Mouse (Mus musculus): Measurements from ENCODE around the gene Ddc. TPM values are rescaled to one million over a fixed set of nuclear protein-coding genes. Genes with fewer than 3 reads are reported as not detected.

Gene Ddc
- polyA plus RNA-seq, 1 experiment from 2014 or later = 4.9 TPM

DNA sequence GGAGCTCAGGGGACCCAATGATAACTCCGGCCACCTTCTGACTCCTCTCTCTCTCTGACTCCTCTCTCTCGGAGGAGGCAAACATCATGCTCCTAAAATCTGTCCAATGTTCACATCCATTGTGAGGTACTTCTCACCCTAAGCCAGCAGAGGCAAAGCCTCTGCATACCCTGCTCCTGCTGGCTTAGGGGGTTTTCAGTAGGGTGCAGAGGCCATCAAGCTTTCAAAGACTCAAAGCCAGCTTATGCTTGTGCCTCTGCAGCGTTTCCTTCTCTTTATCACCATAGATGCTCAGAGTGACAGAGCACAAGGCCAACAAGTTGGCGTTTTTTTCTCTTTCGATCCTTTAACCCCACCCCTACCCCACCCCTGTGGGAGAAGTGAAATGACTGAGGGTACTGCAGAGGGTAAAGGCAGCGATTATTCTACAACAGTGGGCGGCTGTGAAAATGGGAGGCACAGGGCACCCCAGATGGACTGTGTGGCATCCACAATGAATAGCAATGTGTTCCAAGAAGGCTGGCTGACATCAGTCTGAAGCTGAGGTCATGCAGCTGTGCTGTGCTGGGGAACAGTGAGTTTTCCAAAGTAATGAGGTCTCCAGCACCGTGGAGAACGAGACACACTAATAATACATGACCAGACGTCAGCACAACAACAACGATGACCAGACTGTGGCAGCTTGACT lies 34.3 kb upstream of the Ddc start:
- Histone ChIP-seq H3K9me3 (no peaks in the 10 kb centered on the region), H3K27me3 (replicated peaks) (no peaks in the 10 kb centered on the region), H3K27ac (no peak overlapping the region), H3K4me3 (no peak overlapping the region), H3K4me1 (0 out of 2 replicates have a peak, but pooled peaks cover 9% of the 10 kb centered on the region), H3K36me3 (peaks cover 43% of the 10 kb centered on the region), H3K9ac (no peak overlapping the region), H3K4me2 (replicated peaks) (no peak overlapping the region)
- WGBS = 53% methylated on average over 11 of the region's 11 CpGs
- peak; percentile 46 for ATAC-seq (ENCODE audit: low FRiP score, low read depth)

DNA sequence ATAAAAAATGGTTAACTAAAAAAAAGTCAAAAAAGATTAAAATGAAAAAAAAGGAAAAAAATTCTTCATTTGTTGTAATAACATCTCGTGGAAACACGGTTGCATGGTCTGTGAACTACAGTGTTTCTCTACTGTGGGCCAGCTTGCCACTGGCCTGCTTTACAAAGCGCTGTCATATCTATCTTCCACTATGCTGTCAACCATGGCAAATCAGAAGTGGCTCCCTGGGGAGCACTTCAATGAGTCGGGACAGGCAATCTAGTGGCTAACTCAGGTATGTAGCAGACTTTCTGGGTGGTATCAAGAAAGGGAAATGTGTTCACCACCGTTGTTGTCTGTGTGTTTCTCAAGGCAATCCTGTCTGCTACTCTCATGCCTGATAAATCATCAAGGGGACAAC lies 33.7 kb upstream of the Ddc start:
- Histone ChIP-seq H3K4me3 (no peak overlapping the region), H3K36me3 (peaks cover 37% of the 10 kb centered on the region), H3K4me1 (0 out of 2 replicates have a peak, but pooled peaks cover 9% of the 10 kb centered on the region), H3K27ac (no peak overlapping the region), H3K4me2 (replicated peaks) (no peak overlapping the region), H3K27me3 (replicated peaks) (no peaks in the 10 kb centered on the region), H3K9ac (no peak overlapping the region), H3K9me3 (no peaks in the 10 kb centered on the region)
- 43% methylated on average over 5 of the region's 5 CpGs for WGBS
- peak; percentile 67 for ATAC-seq (ENCODE audit: low FRiP score, low read depth)

- no peak overlapping the region for H3K9ac ChIP-seq
- no peaks in the 10 kb centered on the region for H3K27me3 ChIP-seq (replicated peaks)
Observed at GRCm38 (mm10) chr11:11930527-11930926, 32.6 kb upstream of the Ddc start.

DNA sequence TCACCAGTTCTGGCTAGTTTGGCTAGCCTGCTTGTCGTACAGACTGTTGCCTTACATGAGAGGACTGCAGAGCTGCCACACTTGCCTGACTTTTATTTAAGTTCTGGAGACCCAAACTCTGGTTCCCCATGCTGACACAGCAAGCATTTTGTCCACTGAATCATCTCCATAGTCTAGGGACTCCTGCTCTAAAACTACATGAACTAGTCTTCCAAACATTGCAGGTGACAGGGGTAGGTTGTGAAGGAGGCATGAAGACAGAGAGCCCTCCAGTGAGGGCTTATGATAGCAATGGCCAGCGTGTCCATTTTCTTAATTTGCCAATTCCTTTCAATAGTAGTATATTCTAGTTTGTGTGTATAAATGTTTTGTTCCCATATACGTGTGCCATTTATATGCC lies 31.1 kb upstream of the Ddc start:
- H3K9ac ChIP-seq = no peak overlapping the region
- no peaks in the 10 kb centered on the region for H3K9me3 ChIP-seq
- H3K4me2 ChIP-seq (replicated peaks) = no peak overlapping the region
- 93% methylated on average over 3 of the region's 3 CpGs for WGBS
- H3K27me3 ChIP-seq (replicated peaks) = no peaks in the 10 kb centered on the region
- no peak for ATAC-seq (ENCODE audit: low FRiP score, low read depth)
- peaks cover 18% of the 10 kb centered on the region for H3K36me3 ChIP-seq
- 0 out of 2 replicates have a peak, but pooled peaks cover 9% of the 10 kb centered on the region for H3K4me1 ChIP-seq
- no peak overlapping the region for H3K27ac ChIP-seq
- no peak overlapping the region for H3K4me3 ChIP-seq

More at GRCm38 (mm10) chr11:11930527-11930926, 32.6 kb upstream of the Ddc start:
- H3K27ac ChIP-seq = no peak overlapping the region
- no peak overlapping the region for H3K4me2 ChIP-seq (replicated peaks)
- H3K36me3 ChIP-seq = peaks cover 27% of the 10 kb centered on the region
- 0 out of 2 replicates have a peak, but pooled peaks cover 9% of the 10 kb centered on the region for H3K4me1 ChIP-seq
- ATAC-seq (ENCODE audit: low FRiP score, low read depth) = no peak
- no peak overlapping the region for H3K4me3 ChIP-seq
- WGBS = 93% methylated on average over 11 of the region's 11 CpGs
- H3K9me3 ChIP-seq = no peaks in the 10 kb centered on the region

- peaks cover 14% of the 10 kb centered on the region for H3K36me3 ChIP-seq
- no peak overlapping the region for H3K4me2 ChIP-seq (replicated peaks)
- no peak for ATAC-seq (ENCODE audit: low FRiP score, low read depth)
- no peaks in the 10 kb centered on the region for H3K27me3 ChIP-seq (replicated peaks)
- no peak overlapping the region for H3K9ac ChIP-seq
- no peaks in the 10 kb centered on the region for H3K9me3 ChIP-seq
- 90% methylated on average over 2 of the region's 2 CpGs for WGBS
- no peak overlapping the region for H3K27ac ChIP-seq
- H3K4me1 ChIP-seq = peaks cover 12% of the 10 kb centered on the region; the same call in 1 of the 2 replicates
- no peak overlapping the region for H3K4me3 ChIP-seq
Observed at GRCm38 (mm10) chr11:11928586-11928985, 30.6 kb upstream of the Ddc start.

- no peak for ATAC-seq (ENCODE audit: low FRiP score, low read depth)
- Histone ChIP-seq H3K9me3 (no peaks in the 10 kb centered on the region), H3K36me3 (no peaks in the 10 kb centered on the region), H3K4me2 (replicated peaks) (no peak overlapping the region), H3K4me1 (peaks cover 3% of the 10 kb centered on the region; the same call in 1 of the 2 replicates), H3K4me3 (no peak overlapping the region), H3K9ac (no peak overlapping the region), H3K27ac (no peak overlapping the region), H3K27me3 (replicated peaks) (no peaks in the 10 kb centered on the region)
- WGBS = 30% methylated on average over 3 of the region's 3 CpGs
Observed at GRCm38 (mm10) chr11:11923900-11924299, 26.0 kb upstream of the Ddc start.

GRCm38 (mm10) chr11:11923345-11923744 lies 25.4 kb upstream of the Ddc start:
- no peak for ATAC-seq (ENCODE audit: low FRiP score, low read depth)
- H3K4me2 ChIP-seq (replicated peaks) = no peak overlapping the region
- WGBS = 89% methylated on average over 3 of the region's 3 CpGs

DNA sequence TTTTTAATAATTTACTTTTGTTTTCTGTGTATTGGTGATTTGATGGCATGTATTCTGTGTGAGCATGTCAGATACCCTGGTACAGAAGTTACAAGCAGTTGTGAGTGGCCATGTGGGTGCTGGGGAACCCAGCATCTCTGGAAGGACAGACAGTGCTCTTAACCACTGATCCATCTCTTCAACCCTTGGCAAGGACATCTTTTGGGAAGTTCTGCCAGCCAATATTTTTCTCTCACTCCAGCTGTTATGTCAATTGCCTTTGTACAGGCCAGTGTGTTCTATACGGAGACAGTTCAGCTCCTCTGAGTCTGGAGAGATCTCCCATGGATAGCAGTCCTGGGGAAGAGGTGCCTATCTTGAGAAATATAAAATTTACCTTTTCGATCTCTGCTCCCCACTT lies 24.2 kb upstream of the Ddc start:
- H3K27me3 ChIP-seq (replicated peaks) = no peaks in the 10 kb centered on the region
- WGBS = 96% methylated on average over 2 of the region's 2 CpGs
- H3K9me3 ChIP-seq = no peaks in the 10 kb centered on the region
- peaks cover 3% of the 10 kb centered on the region; the same call in 1 of the 2 replicates for H3K4me1 ChIP-seq
- H3K36me3 ChIP-seq = no peaks in the 10 kb centered on the region
- H3K27ac ChIP-seq = no peak overlapping the region
- H3K4me2 ChIP-seq (replicated peaks) = no peak overlapping the region
- ATAC-seq (ENCODE audit: low FRiP score, low read depth) = no peak
- H3K9ac ChIP-seq = no peak overlapping the region
- no peak overlapping the region for H3K4me3 ChIP-seq

More at GRCm38 (mm10) chr11:11923345-11923744, 25.4 kb upstream of the Ddc start:
- H3K9me3 ChIP-seq = no peaks in the 10 kb centered on the region
- no peak overlapping the region for H3K4me3 ChIP-seq
- no peak overlapping the region for H3K9ac ChIP-seq
- no peaks in the 10 kb centered on the region for H3K27me3 ChIP-seq (replicated peaks)
- no peak overlapping the region for H3K27ac ChIP-seq
- no peaks in the 10 kb centered on the region for H3K36me3 ChIP-seq
- peaks cover 3% of the 10 kb centered on the region; the same call in 1 of the 2 replicates for H3K4me1 ChIP-seq

GRCm38 (mm10) chr11:11907703-11908413 lies 9.9 kb upstream of the Ddc start:
- ATAC-seq (ENCODE audit: low FRiP score, low read depth) = no peak
- no peak overlapping the region for H3K4me3 ChIP-seq
- no peaks in the 10 kb centered on the region for H3K27me3 ChIP-seq (replicated peaks)
- H3K36me3 ChIP-seq = no peaks in the 10 kb centered on the region
- no peak overlapping the region for H3K9ac ChIP-seq
- no peaks in the 10 kb centered on the region for H3K9me3 ChIP-seq
- H3K27ac ChIP-seq = no peak overlapping the region
- WGBS = 64% methylated on average over 7 of the region's 7 CpGs
- no peak overlapping the region for H3K4me2 ChIP-seq (replicated peaks)
- H3K4me1 ChIP-seq = no peaks in the 10 kb centered on the region

GRCm38 (mm10) chr11:11905518-11905917 lies 7.6 kb upstream of the Ddc start:
- H3K9me3 ChIP-seq = no peaks in the 10 kb centered on the region
- no peak for ATAC-seq (ENCODE audit: low FRiP score, low read depth)
- no peaks in the 10 kb centered on the region for H3K36me3 ChIP-seq
- no peaks in the 10 kb centered on the region for H3K4me1 ChIP-seq
- no peak overlapping the region for H3K4me2 ChIP-seq (replicated peaks)
- H3K27ac ChIP-seq = no peak overlapping the region
- no peak overlapping the region for H3K9ac ChIP-seq
- H3K4me3 ChIP-seq = no peak overlapping the region
- no peaks in the 10 kb centered on the region for H3K27me3 ChIP-seq (replicated peaks)

- Histone ChIP-seq H3K9ac (no peak overlapping the region), H3K36me3 (no peaks in the 10 kb centered on the region), H3K4me2 (replicated peaks) (no peak overlapping the region), H3K27ac (no peak overlapping the region), H3K4me3 (no peak overlapping the region), H3K4me1 (no peaks in the 10 kb centered on the region), H3K27me3 (replicated peaks) (no peaks in the 10 kb centered on the region), H3K9me3 (no peaks in the 10 kb centered on the region)
- WGBS = 68% methylated on average over 5 of the region's 5 CpGs
- no peak for ATAC-seq (ENCODE audit: low FRiP score, low read depth)
Observed at GRCm38 (mm10) chr11:11904995-11905394, 7.1 kb upstream of the Ddc start.

GRCm38 (mm10) chr11:11901509-11901908 lies 3.6 kb upstream of the Ddc start:
- WGBS = 78% methylated on average over 5 of the region's 5 CpGs

More at GRCm38 (mm10) chr11:11901509-11901908, 3.6 kb upstream of the Ddc start:
- no peaks in the 10 kb centered on the region for H3K27me3 ChIP-seq (replicated peaks)
- H3K9me3 ChIP-seq = no peaks in the 10 kb centered on the region
- H3K9ac ChIP-seq = no peak overlapping the region
- no peak overlapping the region for H3K4me3 ChIP-seq
- no peaks in the 10 kb centered on the region for H3K36me3 ChIP-seq
- H3K27ac ChIP-seq = no peak overlapping the region
- no peak for ATAC-seq (ENCODE audit: low FRiP score, low read depth)
- H3K4me2 ChIP-seq (replicated peaks) = no peak overlapping the region
- H3K4me1 ChIP-seq = no peaks in the 10 kb centered on the region
